Mouse (Mus musculus) T-helper 2 cell (primary cell): ENCODE measurements around the gene Mink1.

Experiments
- in situ Hi-C: fragments of 300-600 bp; cut with MboI, MseI; formaldehyde crosslinking; loops from one replicate; pipeline ENCODE4 v1.15.1; 2025; ENCODE audit warnings: high pct_unique_total_duplicates

Gene Mink1

DNA sequence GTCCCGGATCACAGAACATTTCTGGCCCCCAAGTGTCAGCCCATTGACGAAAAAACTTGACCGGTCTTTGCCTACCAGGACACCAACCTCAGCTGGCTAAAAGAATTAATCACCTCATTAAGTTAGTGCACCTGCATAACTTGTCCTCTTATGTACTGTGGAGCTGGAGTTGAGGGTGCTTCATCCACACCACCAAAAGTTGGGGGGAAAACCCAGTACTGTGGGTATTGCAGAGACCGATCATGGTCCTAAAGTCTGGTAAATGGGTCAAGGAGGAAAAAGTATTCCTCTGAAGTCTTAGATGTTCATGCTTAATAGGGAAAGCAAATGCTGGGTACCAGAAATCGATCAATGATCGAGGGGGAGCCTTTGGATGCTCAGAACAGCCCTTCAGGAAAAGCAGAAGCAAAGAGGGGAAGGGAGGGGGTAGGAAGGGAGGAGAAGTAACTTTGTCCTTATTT lies 90.2 kb downstream of the Mink1 start:
- in situ Hi-C loops, result loop anchor here (25.0 kb wide), 2 partner anchors 891 to 1241 kb away; partner anchors contain the start of genes Kdm6b, Polr2a, Slc35g3 and Zbtb4

DNA sequence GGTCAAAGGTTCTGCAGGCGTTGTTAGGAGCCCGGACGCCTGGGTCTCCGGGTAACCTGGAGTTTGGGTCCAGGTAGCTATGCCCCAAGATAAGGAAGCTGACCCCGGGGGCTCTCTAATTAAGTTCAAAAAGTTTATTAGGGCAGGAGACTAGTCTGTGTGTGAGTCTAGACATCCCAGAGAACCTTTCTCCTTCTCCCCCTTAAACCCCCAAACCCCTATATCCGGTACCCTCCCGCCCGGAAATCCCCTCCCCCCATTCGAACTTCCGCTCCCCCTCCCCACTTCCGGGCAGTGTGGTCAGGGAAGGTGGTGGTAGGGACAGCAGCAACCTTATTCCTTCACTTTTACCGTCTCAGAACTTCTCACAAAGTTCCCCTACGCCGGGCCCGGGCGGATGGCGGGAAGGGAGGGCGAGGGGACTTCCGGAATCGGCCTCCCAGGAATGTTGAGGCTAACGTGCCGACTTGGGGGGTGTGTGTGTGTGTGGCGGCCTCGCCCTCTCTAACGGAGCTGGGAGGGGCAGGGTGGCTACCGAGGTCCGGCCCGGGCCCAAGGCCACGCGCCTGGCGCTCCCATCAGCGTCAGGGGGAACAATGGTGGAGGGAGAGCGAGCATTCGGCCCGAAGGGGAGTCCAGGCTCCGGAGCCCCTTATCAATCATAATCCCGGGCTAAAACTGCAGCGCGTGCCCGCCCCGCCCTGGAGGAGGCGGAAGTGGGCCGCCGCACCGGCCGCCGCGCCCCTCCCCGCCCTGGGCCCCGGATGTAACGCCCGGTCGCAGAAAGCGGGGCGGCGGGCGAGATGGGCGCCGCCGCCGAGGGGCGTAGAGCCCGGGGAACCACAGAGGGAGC lies 90.9 kb downstream of the Mink1 start:
- in situ Hi-C loops, result loop anchor here (25.0 kb wide), 2 partner anchors 891 to 1241 kb away; partner anchors contain the start of genes Kdm6b, Polr2a, Slc35g3 and Zbtb4

DNA sequence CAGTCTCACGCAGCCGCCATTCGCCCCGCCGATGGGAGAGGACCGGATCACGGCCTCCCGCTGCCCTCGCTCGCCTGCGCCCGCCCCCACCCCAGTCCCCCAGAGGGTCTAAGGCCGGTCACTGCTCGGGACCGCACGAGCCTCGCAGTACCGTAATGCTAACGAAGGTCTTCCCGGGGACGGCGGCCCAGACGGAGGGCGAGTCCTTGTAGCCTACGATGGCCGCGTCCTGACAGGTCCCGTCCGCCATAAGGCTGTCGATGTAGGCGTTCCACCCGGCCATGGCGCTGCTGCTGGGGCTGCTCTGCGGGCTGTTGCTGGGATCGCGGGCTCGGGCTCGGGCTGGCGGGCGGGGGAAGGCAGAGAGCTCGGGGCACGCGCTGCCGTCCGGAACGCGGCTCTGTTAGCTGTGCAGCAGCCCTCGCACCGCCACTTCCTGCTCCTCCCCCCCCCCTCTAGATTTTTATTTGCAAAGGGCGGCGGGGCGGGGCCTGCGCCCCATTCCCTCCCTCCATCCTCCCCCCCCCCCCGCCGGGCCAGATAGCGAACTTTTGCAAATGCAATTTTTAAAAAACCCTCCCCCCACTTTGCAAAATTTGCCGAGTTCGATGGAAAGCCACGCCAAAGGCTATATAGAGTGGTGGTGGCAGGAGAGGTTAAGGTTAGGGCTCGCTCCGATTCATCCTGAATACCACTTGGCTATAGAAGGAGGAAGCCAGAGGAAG lies 91.7 kb downstream of the Mink1 start, which contains the start of gene Pfn1:
TSS of gene Pfn1 (minus strand) at position 447 of the 725 bp plus-strand sequence.
- in situ Hi-C loops, result loop anchor here (25.0 kb wide), 2 partner anchors 892 to 1242 kb away; partner anchors contain the start of genes Kdm6b, Polr2a, Slc35g3 and Zbtb4

DNA sequence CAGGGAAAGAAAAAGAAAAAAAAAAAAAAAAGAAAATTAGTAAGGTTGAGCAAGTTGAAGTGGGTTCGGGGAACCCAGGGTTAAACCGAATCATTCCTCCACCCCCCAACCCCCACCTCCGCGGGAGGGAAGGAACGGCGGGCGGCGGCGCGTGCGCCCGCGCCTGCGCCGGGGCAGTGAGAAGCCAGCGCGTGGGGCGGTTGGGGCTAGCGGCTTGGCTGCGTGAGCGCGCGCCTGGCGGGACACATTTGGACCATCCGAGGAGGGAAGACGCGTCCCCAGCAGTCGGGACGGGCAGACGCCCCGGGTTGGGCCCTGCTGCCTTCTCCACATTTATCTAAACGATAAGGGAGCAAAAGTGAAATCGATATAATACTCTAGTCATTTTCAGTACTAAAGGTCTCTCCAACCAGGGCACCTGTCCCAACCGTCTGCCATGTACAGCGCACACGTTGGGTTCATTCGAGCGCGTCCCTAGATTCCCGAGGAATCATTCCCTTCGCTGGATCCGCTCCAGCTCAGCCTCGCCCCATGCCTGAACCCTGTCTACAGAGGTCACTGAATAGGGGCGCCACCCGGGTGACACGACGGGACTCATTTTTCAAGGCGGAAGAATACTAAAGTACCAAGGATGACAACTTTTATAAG lies 92.4 kb downstream of the Mink1 start:
- in situ Hi-C loops, result loop anchor here (25.0 kb wide), 2 partner anchors 893 to 1243 kb away; partner anchors contain the start of genes Kdm6b, Polr2a, Slc35g3 and Zbtb4

DNA sequence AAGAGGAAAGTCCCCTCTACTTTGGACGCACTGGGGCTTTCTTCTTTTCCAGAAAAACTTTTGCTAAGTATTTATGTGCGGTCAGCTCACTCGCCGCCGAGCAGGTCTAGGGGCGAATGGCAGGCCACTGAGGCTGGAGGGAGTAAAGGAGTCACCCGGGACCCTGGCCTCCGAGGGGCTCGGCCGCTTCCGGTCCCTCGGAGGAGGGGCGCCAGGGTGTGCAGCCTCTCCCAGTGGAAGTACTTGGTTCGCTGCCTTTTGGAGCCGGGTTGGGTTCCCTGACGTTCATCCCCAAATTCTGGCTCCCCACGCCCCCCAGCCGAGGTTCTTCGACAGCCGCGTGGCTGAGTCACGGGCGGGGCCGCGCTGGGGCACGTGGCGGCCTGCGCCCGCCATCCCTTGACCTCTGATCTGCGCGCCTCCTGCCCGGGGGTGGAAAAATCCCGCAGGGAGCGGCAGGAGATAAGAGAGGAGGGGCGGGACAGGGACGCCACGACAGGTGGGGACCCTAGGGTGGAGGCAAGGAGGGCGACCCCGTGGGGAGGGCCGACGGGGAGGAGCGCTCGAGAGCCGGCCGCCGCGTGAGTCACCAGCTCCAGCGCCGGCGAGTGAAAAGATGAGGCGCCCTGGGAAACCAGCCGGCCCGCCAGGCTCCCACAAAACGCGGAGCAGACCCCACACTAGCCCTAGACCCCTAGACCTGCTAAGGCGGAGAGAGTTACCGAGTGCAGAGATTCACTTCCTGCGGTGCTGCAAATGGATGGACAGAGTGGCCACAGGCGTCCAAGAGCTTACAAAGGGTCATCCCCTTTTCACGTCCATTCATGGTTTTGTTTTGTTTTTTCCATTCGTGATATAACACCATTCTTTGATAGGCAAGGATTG lies 93.1 kb downstream of the Mink1 start:
- in situ Hi-C loops, result loop anchor here (25.0 kb wide), 2 partner anchors 894 to 1244 kb away; partner anchors contain the start of genes Kdm6b, Polr2a, Slc35g3 and Zbtb4

DNA sequence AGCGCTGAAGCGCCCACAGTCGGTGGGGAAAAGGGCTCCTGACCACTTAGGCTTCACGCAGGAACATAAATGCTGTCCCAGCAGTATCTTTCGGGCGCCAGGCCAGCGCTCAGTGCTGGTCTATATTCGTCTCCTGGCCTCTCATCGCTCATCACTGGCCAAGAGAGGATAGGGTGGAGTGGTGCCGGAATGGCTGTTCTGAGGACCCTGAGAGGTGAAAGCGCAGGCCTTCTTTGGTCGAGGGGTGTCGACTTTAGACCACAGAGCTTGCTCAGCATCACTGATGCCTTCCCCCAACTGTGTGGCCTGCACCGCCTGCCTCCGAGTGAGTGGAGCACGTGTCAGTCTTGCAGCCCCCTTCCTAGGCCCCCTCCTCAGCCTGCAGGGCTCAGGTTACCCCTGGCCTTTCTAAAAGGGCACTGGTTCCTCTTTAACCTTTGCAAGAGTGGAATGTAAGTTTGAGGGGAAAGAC lies 93.8 kb downstream of the Mink1 start:
- in situ Hi-C loops, result loop anchor here (25.0 kb wide), 2 partner anchors 894 to 1244 kb away; partner anchors contain the start of genes Kdm6b, Polr2a, Slc35g3 and Zbtb4

DNA sequence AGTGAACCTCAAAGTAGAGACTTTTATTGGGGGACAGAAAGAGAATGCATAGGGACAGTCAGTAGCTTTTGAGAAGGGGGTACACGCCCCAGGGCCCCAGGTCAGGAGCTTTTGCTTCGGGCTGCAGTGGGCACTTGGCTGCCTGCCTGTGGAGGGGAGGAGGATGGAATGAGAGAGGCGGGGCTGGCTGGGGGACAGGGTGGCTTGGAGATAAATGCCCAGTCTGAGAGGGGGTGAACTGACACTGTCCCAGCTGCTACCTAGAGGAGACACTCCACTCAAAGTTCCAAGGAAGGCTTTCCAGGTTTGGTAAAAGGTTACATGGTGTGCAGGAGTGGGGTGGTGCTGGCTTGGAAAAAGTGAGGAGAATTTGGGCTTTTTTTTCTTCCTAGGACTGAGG lies 94.3 kb downstream of the Mink1 start, which contains the start of gene Eno3:
TSS of gene Eno3 (plus strand) at position 239 of the 400 bp plus-strand sequence.
- in situ Hi-C loops, result loop anchor here (25.0 kb wide), 2 partner anchors 895 to 1245 kb away; partner anchors contain the start of genes Kdm6b, Polr2a, Slc35g3 and Zbtb4

DNA sequence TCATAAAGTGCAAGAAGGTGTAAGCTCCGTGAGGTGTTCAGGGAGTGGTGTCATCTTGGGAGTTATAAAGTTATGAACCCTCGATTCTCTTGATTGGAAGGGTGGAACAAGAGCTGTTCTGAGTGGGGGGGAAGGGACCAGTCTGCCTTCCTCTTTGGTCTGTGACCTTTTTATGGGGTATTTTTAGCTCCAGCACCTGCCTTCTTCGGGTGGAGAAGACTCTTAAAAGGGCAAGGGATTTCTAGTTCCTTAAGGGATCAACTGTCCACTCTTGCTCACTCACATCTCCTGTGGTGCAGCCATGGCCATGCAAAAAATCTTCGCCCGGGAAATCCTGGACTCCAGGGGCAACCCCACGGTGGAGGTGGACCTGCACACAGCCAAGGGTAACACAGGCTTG lies 94.9 kb downstream of the Mink1 start:
- in situ Hi-C loops, result loop anchor here (25.0 kb wide), 2 partner anchors 895 to 1245 kb away; partner anchors contain the start of genes Kdm6b, Polr2a, Slc35g3 and Zbtb4

DNA sequence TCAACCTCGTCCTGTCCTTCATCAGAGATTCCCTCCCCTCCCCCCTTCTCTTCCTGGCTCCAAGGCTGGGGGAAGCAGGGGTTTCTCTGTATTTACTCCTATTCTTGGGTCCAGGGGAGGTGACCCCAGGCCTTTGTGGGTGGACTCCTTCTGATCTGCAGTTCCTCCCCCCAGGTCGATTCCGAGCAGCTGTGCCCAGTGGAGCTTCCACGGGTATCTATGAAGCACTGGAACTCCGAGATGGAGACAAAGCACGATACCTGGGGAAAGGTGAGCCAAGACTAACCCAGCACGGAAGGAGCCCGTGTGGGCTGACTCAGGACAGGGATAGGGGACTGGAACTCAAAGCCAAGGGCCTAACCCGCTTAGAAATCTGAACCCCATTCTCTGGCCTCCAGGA lies 95.3 kb downstream of the Mink1 start:
- in situ Hi-C loops, result loop anchor here (25.0 kb wide), 2 partner anchors 896 to 1246 kb away; partner anchors contain the start of genes Kdm6b, Polr2a, Slc35g3 and Zbtb4

DNA sequence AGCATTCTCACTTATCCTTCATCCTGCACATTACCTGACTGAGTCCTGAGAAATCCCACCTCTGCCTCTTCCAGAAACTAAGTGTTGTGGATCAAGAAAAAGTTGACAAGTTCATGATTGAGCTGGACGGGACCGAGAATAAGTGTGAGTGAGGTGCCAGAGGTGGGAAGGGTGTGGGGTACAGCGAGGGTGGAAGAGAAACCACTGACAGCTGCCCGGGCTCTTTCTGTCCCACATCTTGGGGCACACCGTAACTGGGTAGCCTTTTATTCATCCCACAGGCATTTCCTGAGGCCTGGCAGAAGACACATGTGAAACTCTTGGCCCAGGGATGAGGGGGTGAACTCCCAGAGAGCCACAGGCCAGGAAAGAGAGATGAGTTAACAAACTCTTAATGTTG lies 95.8 kb downstream of the Mink1 start:
- in situ Hi-C loops, result loop anchor here (25.0 kb wide), 2 partner anchors 896 to 1246 kb away; partner anchors contain the start of genes Kdm6b, Polr2a, Slc35g3 and Zbtb4

DNA sequence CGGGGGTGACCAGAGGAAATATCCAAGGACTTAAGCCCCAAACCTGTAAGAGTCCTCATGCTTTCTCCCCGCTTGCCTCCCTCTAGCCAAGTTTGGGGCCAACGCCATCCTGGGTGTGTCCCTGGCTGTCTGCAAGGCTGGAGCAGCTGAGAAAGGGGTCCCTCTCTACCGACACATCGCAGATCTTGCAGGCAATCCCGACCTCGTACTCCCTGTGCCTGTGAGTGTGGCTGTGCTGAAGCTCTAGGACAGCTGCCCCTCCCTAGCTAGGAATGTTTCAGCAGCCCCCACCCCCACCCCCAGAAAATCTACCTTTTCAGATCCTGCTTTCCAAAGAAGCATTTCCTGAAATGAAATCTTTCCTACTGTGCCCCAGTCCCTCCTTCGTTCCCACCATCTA lies 96.3 kb downstream of the Mink1 start:
- in situ Hi-C loops, result loop anchor here (25.0 kb wide), 2 partner anchors 897 to 1247 kb away; partner anchors contain the start of genes Kdm6b, Polr2a, Slc35g3 and Zbtb4

DNA sequence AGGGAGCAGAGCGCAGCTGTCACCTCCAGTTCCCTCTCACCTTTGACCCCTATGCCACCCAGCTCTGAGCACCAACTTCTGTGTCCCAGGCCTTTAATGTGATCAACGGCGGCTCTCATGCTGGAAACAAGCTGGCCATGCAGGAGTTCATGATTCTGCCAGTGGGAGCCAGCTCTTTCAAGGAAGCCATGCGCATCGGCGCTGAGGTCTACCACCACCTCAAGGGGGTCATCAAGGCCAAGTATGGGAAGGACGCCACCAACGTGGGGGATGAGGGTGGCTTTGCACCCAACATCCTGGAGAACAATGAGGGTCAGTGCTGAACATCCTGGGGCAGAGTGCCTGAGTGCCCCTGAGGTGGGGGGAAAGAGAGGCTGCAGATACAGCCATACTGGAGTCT lies 97.9 kb downstream of the Mink1 start:
- in situ Hi-C loops, result loop anchor here (25.0 kb wide), 2 partner anchors 898 to 1248 kb away; partner anchors contain the start of genes Kdm6b, Polr2a, Slc35g3 and Zbtb4

DNA sequence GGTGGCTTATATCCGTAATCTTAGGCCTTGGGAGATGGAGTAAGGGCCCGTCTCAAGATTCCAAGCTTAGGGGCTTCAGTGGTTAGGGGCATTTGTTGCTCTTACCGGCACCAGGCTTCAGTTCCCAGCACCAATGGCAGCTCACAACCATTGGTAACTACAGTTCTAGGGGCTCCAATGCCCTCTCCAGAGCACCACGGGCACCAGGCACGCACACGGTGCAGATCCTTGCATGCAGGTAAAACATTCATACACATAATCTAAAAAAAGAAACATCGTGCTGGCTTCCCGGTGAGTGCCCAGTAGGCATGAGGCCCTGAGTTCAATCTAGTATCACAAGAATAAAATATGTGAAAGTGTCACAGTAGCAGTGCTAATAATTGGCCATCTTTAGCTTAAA lies 100.4 kb downstream of the Mink1 start:
- in situ Hi-C loops, result loop anchor here (25.0 kb wide), 2 partner anchors 901 to 1251 kb away; partner anchors contain the start of genes Kdm6b, Polr2a, Slc35g3 and Zbtb4

DNA sequence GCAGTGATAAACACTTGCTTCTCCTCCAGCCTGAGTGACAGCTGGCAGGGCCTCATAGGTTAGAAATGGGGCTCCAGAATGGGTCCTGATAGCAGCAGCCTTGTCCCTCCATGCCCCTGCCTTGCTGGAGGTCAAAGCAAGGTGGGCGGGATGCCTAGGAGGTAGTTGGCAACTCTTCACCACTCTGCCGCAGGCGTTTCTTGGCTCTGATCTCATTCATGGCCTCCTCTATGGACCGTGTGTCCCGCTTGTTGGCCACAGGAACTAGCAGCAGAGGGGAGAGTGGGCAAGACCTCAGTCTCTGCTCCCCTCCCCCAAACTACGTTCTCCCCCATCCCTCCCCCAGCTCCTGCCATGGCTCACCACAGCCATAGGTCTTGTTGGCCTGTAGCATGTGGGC lies 101.3 kb downstream of the Mink1 start:
- in situ Hi-C loops, result loop anchor here (25.0 kb wide), 2 partner anchors 902 to 1252 kb away; partner anchors contain the start of genes Kdm6b, Polr2a, Slc35g3 and Zbtb4
